Mouse (Mus musculus) duodenum, adult 2 months (tissue): ENCODE measurements around the gene Prkab2. TPM values are rescaled to one million over a fixed set of nuclear protein-coding genes. Genes with fewer than 3 reads are reported as not detected.

Experiments
- polyA plus RNA-seq: library from polyadenylated mRNA; depleted of rRNA; stranded (reverse); fragments of >200 nt; gene quantifications from 2 replicates; pipeline ENCODE4 v1.2.3, GENCODE M21; 2012; ENCODE audit warnings: low replicate concordance; rRNA removed

Prkab2 gene
- polyA plus RNA-seq = 0.63 and 2.2 TPM in 2 replicates

DNA sequence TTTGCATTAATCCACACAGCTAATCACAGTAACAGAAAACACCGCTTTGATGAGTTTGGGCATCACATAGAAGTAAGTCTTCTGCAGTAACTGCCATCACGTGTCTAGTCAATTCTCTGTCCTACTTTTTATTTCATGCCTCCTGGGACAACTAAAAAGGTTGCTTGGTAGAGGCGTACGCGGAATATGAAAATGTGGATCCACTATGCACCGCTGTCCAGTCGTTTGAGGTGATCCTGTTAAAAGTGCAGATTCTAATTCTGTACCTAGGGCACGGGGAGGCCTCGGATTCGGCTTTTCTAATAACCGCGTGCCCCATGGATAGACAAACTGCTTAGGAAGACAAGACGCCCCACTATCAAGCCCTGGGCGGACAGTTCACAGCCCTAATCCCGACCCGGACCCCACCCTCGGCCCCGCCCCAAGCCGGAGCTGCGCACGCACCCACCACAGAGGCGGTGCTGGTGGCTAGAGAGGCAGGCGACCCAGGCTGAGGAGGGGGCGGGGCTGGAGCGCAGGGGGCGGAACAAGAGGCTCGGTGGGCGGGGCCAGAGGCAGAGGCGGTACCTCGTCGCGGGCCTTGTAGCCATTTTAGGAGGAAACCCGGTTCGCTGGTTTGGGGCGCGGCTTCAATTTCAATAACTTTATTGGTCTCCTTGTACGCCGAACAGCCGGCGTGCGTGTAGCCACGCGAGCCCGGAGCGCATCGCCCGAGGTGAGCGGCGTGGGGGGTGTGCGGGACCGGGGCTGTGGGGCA is at the start of gene Prkab2:
Gene Prkab2, plus strand, starts transcription at position 539 of the 757 bp plus-strand sequence.

DNA sequence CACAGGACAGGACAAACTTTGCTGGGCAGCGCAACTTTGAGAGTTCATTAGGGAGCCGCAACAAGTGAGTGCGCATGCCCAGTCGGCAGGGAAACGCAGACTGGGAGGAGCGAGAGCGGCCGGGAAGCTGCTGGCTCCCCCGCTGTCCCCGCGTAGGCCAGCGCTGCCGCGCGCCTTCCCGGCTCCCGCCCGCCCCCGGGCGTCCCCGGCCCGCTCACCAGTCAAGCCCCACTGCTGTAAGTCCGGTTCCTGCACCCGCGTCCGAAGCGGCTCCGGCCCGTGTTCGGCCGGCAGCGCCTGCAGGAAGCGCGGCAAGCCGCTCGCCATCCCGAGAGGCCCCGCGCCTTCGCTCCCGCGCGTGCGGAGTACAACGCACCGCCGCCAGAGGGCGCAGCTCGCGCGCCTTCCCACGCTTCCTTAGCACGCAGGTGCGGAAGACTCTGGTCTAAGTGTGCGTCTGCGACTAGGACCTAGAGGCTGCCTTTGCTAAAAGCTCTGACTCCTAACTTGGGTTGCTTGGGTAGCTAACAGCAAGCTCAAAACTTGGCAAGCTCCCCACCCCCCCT is 48.1 kb upstream of the Prkab2 start, which contains the start of gene Chd1l:
Gene Chd1l, minus strand, starts transcription at position 359 of the 566 bp plus-strand sequence.

DNA sequence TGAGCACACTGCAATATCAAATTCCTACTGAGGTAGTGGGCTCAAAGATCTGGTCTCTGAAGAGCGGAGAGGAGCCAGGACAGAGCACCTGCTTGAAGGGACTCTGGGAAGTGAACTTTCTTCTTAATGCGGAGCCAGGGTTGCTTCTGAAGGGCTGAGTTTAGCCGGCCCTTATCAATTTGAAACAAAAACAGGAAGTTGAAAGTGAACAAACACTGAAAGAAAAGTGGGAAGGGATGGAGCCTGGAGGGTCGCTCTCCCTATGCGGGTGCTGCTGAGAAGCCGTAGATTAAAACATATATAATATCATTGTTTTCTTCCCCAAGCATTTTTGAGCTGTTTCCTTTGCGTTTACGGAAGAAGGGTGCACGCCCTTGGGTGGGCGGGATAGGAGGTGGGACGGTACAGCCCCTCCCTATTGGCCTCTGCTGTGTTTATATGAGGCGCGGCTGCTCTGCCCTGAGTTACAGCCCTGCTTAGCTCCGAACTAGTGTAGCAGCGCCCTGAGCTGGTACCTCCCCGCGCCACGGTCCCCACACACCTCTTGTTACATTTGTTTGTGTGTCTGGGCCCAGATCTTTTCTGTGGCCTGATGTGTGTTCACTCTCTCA is 29.5 kb upstream of the Prkab2 start, which contains the start of gene Fmo5:
Gene Fmo5, plus strand, starts transcription at position 414 of the 611 bp plus-strand sequence.

DNA sequence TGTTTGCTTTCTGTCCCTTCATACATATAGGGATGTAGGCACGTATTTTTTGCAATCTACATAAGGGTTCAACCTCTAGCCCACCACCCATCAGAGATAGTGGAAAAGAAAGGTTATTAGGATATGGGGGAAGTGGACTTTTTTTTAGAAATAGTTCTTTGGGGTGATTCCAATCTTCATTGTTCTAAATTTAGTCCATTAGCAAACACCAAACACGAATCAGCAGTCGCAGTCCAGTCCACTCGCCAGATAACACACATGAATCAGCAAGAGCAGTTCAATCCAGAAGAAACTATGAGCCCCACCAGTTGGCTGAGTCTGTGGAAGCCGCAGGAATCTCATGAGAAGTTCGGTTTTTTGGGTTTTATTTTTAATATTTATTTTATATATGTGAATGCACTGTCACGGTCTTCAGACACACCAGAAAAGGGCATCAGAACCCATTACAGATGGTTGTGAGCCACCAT is 16.7 kb downstream of the Prkab2 start, which contains the start of gene Gm17651:
Gene Gm17651, minus strand, starts transcription at position 51 of the 467 bp plus-strand sequence.

Other genes starting within 250 kb of the Prkab2 start
- not detected in 2 replicates for gene Olfr1402, start 236.2 kb upstream of the Prkab2 start, polyA plus RNA-seq
- gene Chd1l, start 48.0 kb upstream of the Prkab2 start, polyA plus RNA-seq = 1.6 and 1.9 TPM in 2 replicates
- 20.4 and 66.6 TPM in 2 replicates for gene Fmo5, start 29.4 kb upstream of the Prkab2 start, polyA plus RNA-seq
- not detected in 2 replicates for gene Gm17651, start 16.5 kb downstream of the Prkab2 start, polyA plus RNA-seq
- gene Pde4dip, start 230.5 kb downstream of the Prkab2 start, polyA plus RNA-seq = 7.1 and 9.4 TPM in 2 replicates
- 17.0 and 19.2 TPM in 2 replicates for gene Sec22b, start 243.0 kb downstream of the Prkab2 start, polyA plus RNA-seq